Mouse (Mus musculus) mouse trophoblast stem cell (cell line): ENCODE data around the gene BC053393.
"Not testable (repeated sequence)": the region's sequence is repeated elsewhere in the genome, so short reads cannot be mapped to it uniquely, and the experiment has no call there.

Experiments used
- in situ Hi-C, 2 experiments: fragments of 300-500 bp; cut with MseI, MboI; formaldehyde crosslinking; loops; 2 replicates in 1 of 2; 3 replicates in 1 of 2; pipeline ENCODE4 v1.15.1; 2025

BC053393 gene

DNA sequence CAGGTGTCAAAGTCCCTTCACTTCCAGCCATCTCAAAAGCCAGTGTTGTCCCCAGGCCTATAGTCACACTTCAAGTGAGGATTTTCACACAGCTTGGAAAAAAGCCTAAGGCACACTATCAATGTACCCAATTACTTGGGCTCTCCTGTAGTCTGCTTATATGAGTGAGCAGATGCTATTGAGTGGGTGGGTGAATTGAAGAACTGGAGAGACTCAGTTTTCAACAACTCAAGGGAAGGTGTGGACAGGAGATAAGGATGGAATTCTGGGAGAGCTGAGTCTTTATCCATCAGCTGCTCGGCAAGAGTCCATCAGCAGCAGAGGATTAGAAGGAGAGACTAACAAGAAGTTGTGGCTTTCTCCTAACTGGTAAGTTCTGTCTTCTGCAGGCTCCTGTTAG is at the start of gene BC053393:
BC053393 (plus strand) TSS at position 210 of the 400 bp plus-strand sequence.
- in situ Hi-C loops, result no loop called here

DNA sequence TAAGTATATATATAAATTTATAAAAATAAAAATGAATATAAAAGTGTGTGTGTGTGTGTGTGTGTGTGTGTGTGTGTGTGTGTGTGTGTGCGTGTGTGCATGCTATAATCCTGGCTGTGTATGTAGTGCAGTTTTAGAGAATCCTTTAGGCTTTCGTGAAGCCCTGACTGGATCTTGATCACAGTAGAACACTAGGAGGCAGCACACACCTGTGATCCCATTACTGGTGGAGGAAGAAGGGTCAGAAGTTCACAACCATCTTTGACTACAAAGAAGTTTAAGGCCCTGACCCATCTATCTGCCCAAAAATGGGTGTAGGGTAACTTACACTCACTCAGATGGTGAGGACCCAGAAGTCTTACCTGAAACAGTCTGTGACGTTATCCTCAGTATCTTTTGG is 48.6 kb upstream of the BC053393 start:
- in situ Hi-C loops, result loop anchor here in 1 of 2 experiments (5.0 to 10.0 kb wide), 2 partner anchors 35 to 122 kb away; no protein-coding TSS in a partner anchor

DNA sequence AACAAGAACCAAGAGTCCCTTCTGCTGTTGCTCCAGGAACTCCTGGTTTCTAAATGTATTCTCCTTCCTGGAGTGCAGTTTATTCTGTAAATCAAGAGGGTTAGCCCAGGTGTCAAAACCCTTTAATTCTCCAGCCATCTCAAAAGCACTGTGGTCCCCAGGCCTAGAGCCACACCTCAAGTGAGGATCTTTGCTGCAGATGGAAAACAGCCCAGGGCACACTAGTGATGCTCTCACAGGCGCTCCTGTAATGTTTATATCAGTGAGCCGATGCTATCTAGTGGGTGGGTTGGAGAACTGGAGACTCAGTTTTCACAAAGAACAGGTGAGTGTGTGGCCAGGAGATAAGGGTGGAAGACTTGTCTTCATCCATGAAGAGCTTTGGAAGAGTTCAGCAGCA is 47.4 kb upstream of the BC053393 start, which contains the start of gene Gm12169:
Gm12169 (plus strand) TSS at position 301 of the 400 bp plus-strand sequence.
- in situ Hi-C loops, result loop anchor here in 1 of 2 experiments (5.0 to 10.0 kb wide), 2 partner anchors 37 to 121 kb away; no protein-coding TSS in a partner anchor

DNA sequence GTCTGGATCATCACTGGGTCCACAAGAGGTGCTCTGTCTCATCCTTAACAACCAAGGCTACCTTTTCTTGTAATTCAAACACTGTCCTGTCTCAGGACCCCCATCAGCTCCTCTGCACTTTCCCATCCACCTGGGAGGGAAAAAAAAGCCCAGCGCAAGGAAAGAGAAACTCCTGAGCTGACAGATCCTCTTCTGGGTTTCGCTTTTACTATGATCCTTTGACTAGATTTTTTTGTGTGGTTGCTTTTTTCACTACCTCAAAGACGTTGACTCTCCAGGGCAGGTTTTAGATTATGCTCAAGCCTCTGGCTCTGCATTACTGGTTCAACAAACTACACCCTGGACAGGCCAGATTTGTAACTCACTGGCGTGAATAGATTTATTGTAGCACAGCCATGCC is 41.2 kb upstream of the BC053393 start:
- in situ Hi-C loops, result no loop called here

DNA sequence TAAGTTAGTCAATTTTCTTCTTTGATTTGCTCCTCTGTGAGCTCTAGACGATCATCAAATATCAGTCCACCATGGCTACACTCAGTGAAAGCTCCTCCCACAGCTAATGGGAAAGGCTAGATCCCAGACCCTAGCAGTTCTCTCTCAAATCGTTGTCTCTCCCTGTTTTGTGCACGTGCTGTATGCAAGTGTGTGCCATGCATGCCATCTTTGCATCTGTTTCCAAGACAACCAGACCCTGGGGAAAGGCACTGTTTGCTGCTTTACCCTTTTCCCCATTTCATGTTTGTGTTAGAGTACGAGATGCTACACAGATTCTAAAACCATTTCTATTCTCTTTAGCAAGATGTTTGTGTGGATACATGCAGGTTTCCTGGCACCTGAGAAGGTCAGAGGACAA is 34.4 kb upstream of the BC053393 start:
- in situ Hi-C loops, result no loop called here

DNA sequence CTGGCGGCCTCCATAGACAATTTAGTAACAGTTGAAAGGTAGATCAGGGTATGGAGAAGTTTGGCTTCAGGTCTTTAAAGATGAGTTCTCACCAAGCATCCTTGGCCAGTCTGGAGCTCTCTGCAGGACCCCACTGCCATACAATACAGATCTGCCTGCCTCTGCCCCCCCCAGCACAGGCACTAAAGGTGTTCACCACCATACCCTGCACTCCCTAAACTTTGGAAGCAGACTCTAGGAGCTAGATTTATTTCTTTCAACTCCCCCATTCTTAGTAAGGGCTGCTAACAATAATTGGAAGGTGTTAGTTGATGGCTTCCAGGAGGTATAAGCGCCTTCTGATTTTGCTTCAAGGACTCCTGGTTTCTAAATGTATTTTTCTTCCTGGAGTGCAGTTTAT is 27.8 kb upstream of the BC053393 start:
- in situ Hi-C loops, result no loop called here

DNA sequence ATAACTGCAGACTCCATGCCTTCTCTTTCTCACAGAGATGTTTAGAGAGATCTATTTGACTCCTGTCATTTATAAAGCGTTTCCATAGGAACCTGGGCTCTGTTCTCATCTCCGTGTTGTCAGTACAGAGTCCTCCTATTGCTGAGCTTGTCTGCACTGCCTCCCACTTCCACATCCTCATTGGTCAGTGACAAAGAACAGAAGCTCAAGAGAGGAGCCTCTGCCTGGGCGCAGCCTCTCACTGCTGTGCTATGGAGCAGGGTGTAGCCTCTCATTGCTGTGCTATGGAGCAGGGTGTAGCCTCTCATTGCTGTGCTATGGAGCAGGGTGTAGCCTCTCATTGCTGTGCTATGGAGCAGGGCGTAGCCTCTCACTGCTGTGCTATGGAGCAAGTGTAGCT is 21.6 kb upstream of the BC053393 start:
- in situ Hi-C loops, result no loop called here

DNA sequence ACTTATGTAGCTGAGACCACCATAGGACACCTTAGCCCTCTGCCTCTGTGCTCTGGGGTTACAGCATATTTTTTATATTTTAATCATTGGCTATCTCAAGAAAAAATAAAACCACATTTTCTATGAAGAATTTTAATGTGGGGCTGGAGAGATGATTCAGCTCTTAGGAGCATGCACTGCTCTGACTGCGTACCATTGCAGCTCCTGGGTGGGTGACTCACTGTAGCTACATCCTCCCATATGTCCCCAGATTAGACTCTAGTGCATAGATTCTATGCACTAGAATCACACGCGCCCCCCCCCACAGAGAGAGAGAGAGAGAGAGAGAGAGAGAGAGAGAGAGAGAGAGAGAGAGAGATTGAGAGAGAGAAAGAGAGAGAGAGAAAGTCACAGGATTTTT is 18.6 kb upstream of the BC053393 start:
- in situ Hi-C loops, result no loop called here

DNA sequence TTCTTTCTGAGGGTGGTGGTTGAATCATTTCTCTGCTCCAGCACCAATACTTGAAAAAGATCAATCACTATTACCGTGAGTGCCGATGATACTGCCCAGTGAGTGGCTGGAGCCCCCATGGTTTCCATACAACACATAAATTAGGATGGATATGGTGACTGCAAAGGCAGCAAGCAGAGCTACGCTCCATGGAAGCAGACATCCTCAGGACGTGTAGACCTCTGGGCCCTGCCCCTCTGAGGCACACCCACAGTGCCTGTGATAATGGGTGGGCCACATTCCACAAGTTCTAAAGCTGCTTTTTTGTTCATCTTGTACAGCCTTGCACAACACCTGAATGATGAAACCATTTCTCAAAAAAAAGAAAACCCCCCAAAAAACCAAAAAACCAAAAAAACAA is 10.2 kb upstream of the BC053393 start:
- in situ Hi-C loops, result no loop called here

DNA sequence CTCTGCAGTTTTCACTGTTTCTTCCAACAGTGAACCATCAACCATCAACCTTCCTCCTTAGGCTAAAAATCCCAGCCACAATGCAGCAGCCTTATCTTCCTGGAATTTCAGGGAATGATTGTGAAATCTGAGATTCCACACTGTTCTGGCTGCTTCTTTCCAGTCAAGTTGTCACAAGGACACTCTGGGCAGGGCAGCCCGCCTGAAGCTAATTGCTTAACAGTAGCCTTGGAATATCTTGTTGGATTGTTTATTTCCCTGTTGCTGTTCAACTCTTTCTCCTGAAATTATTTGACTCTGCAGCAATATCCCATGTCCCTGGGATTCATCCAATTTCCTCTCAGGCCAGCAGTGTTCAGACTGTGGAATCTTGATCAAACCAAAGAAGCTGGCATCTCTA is 6.7 kb upstream of the BC053393 start:
- in situ Hi-C loops, result no loop called here

DNA sequence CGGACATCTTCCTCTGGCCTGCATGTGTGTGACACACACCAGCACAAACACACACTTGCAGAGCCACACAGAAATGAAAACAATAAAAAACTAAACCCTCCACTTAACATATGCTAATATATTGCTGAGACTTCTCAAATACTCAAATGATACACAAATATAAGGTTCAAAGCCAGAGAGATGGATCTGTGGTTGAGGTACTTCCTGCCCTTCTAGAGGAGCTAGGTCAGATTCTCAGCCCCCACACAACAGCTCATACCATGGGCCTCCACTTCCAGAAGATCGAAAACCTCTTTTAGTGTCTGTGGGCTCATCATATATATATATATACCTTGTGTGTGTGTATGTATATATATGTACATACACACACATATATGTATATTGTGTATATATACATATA is 5.4 kb upstream of the BC053393 start:
- in situ Hi-C loops, result no loop called here

DNA sequence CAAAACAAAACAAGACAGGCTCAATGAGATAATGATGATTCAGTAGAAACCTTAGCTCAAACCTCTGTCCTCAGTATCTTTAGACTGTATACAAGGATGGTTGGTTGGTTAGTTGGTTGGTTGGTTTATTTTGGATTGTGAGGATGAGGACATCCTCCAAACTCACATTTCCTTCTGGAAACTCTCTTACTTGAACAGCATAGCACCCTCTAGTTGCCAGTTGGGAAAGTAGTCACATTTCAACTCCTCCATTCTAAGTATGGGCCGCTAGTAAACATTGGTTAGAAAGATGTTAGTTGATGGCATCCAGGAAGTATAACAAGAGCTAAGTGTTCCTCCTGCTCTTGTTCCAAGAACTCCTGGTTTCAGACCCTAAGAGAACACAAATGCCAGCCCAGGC is 2.2 kb upstream of the BC053393 start:
- in situ Hi-C loops, result no loop called here

DNA sequence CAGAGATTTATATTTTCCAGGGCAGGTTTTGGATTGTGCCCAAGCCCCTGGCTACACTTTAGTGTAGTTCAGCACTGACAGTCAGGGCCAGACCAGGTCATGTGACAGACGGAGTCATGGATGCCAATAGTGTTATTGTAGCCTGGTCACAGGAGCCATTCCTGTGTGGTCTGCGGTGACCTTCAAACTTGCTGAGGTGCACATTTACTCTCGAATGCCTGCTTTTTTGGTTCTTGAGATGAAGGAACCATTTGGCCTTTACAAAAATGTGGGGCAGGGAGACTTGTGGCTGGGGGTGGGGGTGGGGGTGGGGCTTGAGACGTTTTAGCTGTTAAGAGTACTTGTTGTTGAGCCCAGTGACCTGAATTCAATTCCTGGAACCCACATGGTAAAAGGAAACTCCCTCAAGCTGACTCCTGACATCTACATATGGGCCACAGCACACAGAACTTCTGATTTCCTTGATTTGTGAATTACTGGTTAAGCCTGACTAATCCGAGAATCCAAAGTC is 7.5 kb downstream of the BC053393 start:
- in situ Hi-C loops, result no loop called here

DNA sequence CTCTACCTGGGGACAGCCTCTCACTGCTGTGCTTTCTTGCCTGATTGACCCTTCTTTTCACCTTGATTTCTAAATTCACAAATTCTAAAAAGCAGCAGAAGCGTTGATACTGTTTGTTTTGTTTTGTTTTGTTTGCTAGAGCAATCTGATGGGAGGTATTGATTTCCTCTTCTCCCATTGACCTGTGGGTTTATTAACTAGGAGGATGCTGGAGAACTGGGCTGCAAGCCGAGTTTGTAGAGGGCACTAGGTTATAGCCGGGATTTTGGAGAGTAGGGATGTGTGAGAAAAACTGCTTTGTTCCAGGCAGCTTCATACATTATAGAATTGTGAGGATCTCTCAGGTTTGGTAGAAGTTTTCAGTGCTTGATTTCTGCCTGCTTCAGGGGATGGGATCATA is 9.1 kb downstream of the BC053393 start:
- in situ Hi-C loops, result no loop called here

DNA sequence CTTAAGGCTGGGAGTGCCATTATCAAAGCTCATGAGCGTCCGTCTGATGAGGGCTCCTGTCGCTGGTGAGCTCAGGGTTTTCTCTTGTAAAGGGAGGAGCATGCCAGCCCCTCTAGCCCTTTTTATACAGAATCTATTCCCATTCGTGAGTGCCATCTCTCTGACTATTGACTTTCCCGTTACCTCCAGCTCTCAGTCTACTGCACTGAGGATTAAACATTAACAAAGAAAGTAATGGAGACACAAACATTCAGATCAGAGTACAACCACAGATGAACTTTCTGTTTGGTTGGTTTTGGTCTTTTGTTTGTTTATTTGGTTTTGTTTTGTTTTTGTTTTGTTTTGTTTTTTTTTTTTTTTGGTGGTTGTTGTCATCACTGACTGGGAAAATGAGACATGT is 11.4 kb downstream of the BC053393 start:
- in situ Hi-C loops, result no loop called here

DNA sequence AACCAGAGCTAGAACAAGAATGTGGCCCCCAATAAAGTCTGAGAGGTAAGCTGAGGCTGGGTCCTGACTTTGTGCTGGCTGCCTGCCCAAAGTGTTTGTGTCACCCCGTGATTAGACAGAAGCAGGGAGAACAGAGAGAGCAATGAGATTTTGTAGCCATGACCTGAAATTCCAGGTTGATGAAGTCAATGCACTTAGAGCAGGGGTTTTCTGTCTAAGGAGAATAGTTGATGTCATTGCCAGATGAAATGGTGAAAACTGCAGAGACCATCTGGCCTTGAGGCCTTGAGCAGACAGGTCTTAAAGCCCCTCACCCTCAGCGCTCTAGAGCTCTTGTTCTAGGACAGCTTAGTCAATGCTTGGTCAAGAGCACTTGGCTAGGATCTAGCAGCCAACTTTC is 21.1 kb downstream of the BC053393 start:
- in situ Hi-C loops, result no loop called here

DNA sequence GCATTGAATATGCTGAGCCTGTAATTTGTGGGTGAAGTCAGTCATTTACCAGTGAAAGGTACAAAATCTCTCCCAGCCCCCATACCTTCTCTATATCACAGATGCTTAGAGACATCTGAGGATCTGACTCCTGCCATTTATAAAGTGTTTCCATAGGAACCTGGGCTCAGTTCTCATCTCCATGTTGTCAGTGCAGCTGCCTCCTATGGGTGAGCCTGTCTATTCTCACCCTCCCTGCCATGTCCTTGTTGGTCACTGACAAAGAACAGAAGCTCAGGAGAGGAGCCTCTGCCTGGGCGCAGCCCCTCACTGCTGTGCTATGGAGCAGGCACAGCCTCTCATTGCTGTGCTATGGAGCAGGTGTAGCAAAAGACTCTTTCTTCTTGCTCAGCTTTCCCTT is 48.6 kb downstream of the BC053393 start:
- in situ Hi-C loops, result no loop called here

DNA sequence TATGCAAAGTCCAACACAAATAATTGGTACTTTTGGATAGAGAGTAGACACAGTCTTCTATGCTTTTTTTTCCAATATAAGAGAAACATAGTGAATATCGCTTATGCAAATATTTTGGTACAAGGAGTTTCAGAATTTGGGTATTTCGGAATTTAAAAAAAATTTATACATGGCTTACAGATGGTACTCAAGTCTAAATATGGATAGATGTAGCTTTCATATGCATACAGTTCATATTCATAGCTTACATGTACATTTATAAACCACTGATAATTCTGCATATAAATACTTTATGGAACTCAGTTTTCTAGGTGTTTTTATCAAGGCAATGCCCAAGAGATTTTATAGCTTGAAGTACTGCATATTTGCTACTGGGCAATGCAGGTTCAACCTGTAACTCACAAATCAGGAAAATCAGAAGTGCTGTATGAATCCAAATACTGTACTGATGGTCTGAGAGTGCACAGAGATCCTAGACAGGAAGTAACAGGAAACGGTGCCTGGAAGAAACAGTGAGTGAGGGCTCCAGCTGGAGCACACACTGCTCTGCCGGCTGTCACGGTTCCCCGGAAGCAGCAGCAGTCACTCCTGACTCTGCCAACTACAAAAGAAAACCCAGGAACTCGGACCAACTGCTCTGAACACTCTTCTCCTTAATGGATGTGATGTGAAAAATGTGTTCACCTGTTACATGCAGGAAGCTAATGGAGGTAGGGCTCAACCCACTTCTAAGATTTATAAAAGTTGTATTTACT is 49.3 kb downstream of the BC053393 start:
- in situ Hi-C loops, result no loop called here

DNA sequence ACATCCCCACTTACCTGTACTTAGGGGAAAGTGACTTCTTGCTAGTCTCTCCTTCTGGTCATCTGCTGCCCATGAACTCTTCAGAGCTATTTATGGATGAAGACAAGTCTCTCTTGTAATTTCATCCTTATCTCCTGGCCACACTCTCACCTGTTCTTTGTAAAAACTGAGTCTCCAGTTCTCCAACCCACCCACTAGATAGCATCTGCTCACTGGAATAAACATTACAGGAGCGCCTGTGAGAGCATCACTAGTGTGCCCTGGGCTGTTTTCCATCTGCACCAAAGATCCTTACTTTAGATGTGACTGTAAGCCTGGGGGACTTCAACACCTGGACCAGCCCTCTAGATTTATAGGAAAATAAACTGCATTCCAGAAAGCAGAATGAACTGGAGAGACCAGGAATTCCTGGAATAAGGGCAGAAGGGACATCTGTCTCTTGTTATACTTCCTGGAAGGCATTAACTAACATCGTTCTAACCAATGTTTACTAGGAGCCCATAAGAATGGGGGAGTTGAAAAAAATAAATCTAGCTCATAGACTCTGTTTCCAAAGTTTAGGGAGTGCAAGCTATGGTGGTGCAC is 58.0 kb downstream of the BC053393 start, which contains the start of gene Dppa1:
Dppa1 (minus strand) TSS at position 51 of the 585 bp plus-strand sequence.
- in situ Hi-C loops, result no loop called here

DNA sequence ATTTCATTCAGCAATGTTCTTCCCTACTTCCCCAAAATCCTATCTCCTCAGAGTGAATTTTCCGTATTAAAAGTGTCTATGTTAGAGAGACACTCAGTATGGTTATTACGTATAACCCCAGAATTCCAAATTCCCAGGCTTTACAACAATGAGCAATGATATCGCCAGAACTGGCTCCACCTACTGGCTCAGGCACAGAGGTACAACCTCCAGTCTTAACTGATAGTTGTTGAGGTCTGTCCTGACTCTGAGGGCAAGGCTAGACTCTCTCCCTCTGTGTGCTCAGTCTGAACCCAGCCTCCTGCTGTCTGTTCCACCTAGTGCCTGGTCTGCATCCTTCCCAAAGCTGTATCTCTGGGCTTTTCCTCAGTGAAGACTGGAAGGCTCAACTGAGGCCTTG is 60.3 kb downstream of the BC053393 start:
- in situ Hi-C loops, result no loop called here

DNA sequence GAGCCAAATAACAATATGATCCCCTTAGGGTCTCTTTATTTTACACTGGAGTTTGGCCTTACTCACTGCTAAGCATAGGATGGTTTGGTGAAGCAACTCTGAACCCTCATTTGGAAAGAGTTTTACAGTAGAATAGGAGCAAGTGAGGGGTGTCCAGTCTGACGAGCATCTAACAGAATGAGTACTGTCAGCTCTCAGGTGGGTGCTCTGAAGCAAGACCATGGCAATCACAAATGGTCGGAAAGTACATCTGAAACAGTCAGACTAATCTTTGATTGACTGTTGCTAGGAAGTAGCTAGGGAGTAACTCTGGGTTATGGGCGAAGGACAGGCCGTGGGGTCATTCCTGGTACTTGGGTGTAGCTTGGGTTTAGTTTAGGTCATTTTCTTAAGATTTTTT is 64.2 kb downstream of the BC053393 start:
- in situ Hi-C loops, result not testable (repeated sequence)

DNA sequence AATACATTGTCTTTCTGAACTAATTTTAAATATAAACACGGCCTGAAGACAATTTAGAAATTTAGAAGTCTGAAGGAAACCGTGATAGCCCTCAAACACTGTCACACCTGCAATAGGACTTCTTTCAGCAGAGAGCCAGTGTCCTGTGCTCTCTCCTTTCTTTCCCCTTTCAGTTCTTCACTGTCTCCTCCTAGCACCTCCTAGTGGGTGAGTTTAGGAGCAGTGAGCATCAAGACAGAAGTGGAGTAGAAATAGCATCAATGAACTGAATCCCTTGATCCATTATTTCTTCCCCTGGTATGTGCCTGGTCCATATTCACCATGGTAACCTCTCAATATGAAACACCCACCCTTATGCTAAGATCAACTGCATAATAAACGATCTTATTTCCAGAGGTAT is 65.2 kb downstream of the BC053393 start:
- in situ Hi-C loops, result no loop called here
